Mouse (Mus musculus): ENCODE measurements around the gene Cd109. TPM values are rescaled to one million over a fixed set of nuclear protein-coding genes. Genes with fewer than 3 reads are reported as not detected.
A peak's percentile ranks its signal among the peaks of the same experiment; 100 is the strongest.

Cd109 gene
- total and polyA plus RNA-seq, 3 experiments = not detected

DNA sequence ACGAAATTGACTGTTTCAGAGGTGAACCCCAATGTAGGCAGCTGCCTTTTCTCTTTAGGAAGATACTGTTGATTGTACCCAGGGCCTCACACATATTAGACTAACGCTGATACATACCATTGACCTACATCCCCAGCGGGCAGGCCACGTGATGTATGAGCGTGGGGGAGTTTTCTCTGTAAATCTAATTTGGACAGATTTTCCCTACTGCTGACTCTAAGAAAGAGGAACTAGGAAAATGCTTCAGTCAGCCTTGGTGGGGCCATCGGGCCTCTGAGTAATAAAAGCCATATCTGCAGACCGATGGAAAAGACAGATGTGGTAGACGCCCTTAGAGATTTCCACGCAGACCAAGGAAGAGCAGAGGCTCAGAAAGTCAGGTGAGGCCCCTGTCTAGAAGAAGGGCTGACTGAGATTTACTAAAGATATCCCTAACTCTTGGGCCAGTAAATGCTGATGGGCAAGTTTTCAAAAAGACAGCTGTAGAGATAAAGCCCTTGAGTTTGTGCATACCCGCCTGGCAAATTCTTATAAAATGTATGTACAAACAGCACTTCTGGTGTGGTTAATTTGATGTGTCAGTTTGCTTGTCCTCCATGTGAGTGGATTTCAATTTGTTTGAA is 26.8 kb upstream of the Cd109 start:
- Histone ChIP-seq H3K27ac (ENCODE audit: control insufficient read depth, low read depth, low read length) (peak overlapping the region; percentile 55), H3K79me2 (ENCODE audit: control insufficient read depth, insufficient read depth, low read length, poor library complexity) (no peaks in the 10 kb centered on the region; the same call in 1 of the 2 replicates), H3K9ac (ENCODE audit: control insufficient read depth, low read depth, low read length, poor library complexity, severe bottlenecking) (peak overlapping the region; percentile 5), H3K4me3 (ENCODE audit: control insufficient read depth in 1 of 2, insufficient read depth in 1 of 2, low read depth in 2 of 2, low read length in 2 of 2) (peak overlapping the region; percentile 43 to 52), H3K36me3 (ENCODE audit: control insufficient read depth in 1 of 2, insufficient read depth in 2 of 2, low read length in 2 of 2) (peaks cover 0 to 8% of the 10 kb centered on the region in 2 experiments; a peak in 2 of 4 replicates), H3K27me3 (ENCODE audit: control insufficient read depth in 1 of 2, insufficient read depth in 2 of 2, low read length in 2 of 2) (no peaks in the 10 kb centered on the region), H3K9me3 (replicated peaks; ENCODE audit: insufficient read depth, low read length) (no peaks in the 10 kb centered on the region), H3K4me1 (ENCODE audit: control insufficient read depth in 1 of 2, insufficient read depth in 2 of 2, low read length in 2 of 2) (peaks cover 0 to 7% of the 10 kb centered on the region in 2 experiments; a peak in 1 of 4 replicates)
- DNase-seq (ENCODE audit: low read depth, low spot score) = peak; percentile 86
- no peak for TF ChIP-seq MYB (IDR thresholded peaks at IDR 0.05; ENCODE audit: low read depth, low read length)
- TF ChIP-seq MAFK (IDR thresholded peaks at IDR 0.05; ENCODE audit: borderline replicate concordance, low read depth, low read length) = peak; percentile 86
- peak; percentile 75 for TF ChIP-seq MAX (IDR thresholded peaks at IDR 0.05; ENCODE audit: low read length)
- no peak for TF ChIP-seq SMC3 (IDR thresholded peaks at IDR 0.05; ENCODE audit: low read depth, low read length)
- peak; percentile 88 for TF ChIP-seq ETS1 (IDR thresholded peaks at IDR 0.05; ENCODE audit: low read depth, low read length)
- no peak for TF ChIP-seq ZKSCAN1 (IDR thresholded peaks at IDR 0.05; ENCODE audit: low read depth, low read length)
- TF ChIP-seq MEF2A (IDR thresholded peaks at IDR 0.05; ENCODE audit: extremely low read depth, insufficient replicate concordance, low read depth, low read length, poor library complexity, severe bottlenecking) = no peak
- TF ChIP-seq TCF12 (IDR thresholded peaks at IDR 0.05; ENCODE audit: low read depth, low read length) = no peak; the same call in 1 of the 2 replicates
- no peak for TF ChIP-seq GABPA (IDR thresholded peaks at IDR 0.05; ENCODE audit: low read depth, low read length)
- no peak for TF ChIP-seq ZC3H11A (IDR thresholded peaks at IDR 0.05; ENCODE audit: low read depth, low read length)
- peak in 1 of 2 experiments; percentile 62; a peak in 1 of 4 replicates for TF ChIP-seq USF2 (IDR thresholded peaks at IDR 0.05; ENCODE audit: borderline replicate concordance in 1 of 2, insufficient read depth in 1 of 2, low read depth in 1 of 2, low read length in 2 of 2)
- TF ChIP-seq CHD1 (IDR thresholded peaks at IDR 0.05; ENCODE audit: low read depth, low read length) = no peak
- TF ChIP-seq TBP (IDR thresholded peaks at IDR 0.05; ENCODE audit: low read depth, low read length) = no peak
- TF ChIP-seq MXI1 (IDR thresholded peaks at IDR 0.05; ENCODE audit: low read depth, low read length) = peak; percentile 14; the same call in 1 of the 2 replicates
- TF ChIP-seq HCFC1 (IDR thresholded peaks at IDR 0.05; ENCODE audit: low read depth, low read length) = no peak
- TF ChIP-seq SIN3A (IDR thresholded peaks at IDR 0.05; ENCODE audit: low read length) = no peak
- peak; percentile 59 to 73; a peak in 3 of 4 replicates for TF ChIP-seq EP300 (IDR thresholded peaks at IDR 0.05; ENCODE audit: low read depth in 1 of 2, low read length in 2 of 2)
- TF ChIP-seq POLR2AphosphoS2 (IDR thresholded peaks at IDR 0.05; ENCODE audit: low read length) = no peak
- no peak for TF ChIP-seq ZMIZ1 (IDR thresholded peaks at IDR 0.05; ENCODE audit: low read depth, low read length)
- TF ChIP-seq E2F4 (IDR thresholded peaks at IDR 0.05; ENCODE audit: borderline replicate concordance, low read depth, low read length) = no peak
- TF ChIP-seq KAT2A (conservative IDR thresholded peaks at IDR 0.05; ENCODE audit: low read depth, low read length) = 0 out of 2 replicates have a peak, but pooled peaks have one; percentile 33
- TF ChIP-seq NELFE (IDR thresholded peaks at IDR 0.05; ENCODE audit: low read depth, low read length) = no peak
- no peak for TF ChIP-seq ELF1 (IDR thresholded peaks at IDR 0.05; ENCODE audit: low read depth, low read length)
- TF ChIP-seq CTCF (IDR thresholded peaks at IDR 0.05 in 2 of 3, conservative IDR thresholded peaks at IDR 0.05 in 1 of 3; ENCODE audit: control insufficient read depth in 1 of 3, insufficient read depth in 1 of 3, low read depth in 2 of 3, low read length in 3 of 3, poor library complexity in 1 of 3, severe bottlenecking in 1 of 3) = no peak
- TF ChIP-seq NRF1 (IDR thresholded peaks at IDR 0.05; ENCODE audit: insufficient read depth, low read depth, low read length, poor library complexity, severe bottlenecking) = no peak
- no peak for TF ChIP-seq UBTF (IDR thresholded peaks at IDR 0.05; ENCODE audit: borderline replicate concordance, insufficient read depth, low read depth, low read length)
- peak; percentile 80; the same call in 1 of the 2 replicates for TF ChIP-seq MYC (IDR thresholded peaks at IDR 0.05; ENCODE audit: low read depth, low read length)
- peak; percentile 57; the same call in 1 of the 2 replicates for TF ChIP-seq MAZ (IDR thresholded peaks at IDR 0.05; ENCODE audit: low read depth, low read length)
- peak; percentile 96 for TF ChIP-seq RCOR1 (IDR thresholded peaks at IDR 0.05; ENCODE audit: low read depth, low read length)
- TF ChIP-seq BHLHE40 (IDR thresholded peaks at IDR 0.05; ENCODE audit: borderline replicate concordance, low read depth, low read length) = peak; percentile 66
- TF ChIP-seq GATA1 (IDR thresholded peaks at IDR 0.05; ENCODE audit: low read depth, low read length) = peak; percentile 67
- TF ChIP-seq CHD2 (IDR thresholded peaks at IDR 0.05; ENCODE audit: low read length) = no peak
- no peak for TF ChIP-seq RAD21 (IDR thresholded peaks at IDR 0.05; ENCODE audit: low read depth, low read length)
- no peak for TF ChIP-seq POLR2AphosphoS5 (IDR thresholded peaks at IDR 0.05; ENCODE audit: borderline replicate concordance, low read depth, low read length)
- TF ChIP-seq ZNF384 (IDR thresholded peaks at IDR 0.05; ENCODE audit: low read depth, low read length) = no peak
- TF ChIP-seq POLR2A (IDR thresholded peaks at IDR 0.05; ENCODE audit: control insufficient read depth in 1 of 2, insufficient read depth in 1 of 2, low read depth in 1 of 2, low read length in 2 of 2, poor library complexity in 1 of 2) = no peak
